Mouse (Mus musculus) gastrocnemius, postnatal 10 days (tissue): ENCODE measurements around the gene Zfp800. TPM values are rescaled to one million over a fixed set of nuclear protein-coding genes. Genes with fewer than 3 reads are reported as not detected.

Experiments
- DNase-seq: peaks from one replicate; pipeline ENCODE4 v3.0.0; 2021; ENCODE audit warnings: mixed read lengths
- total RNA-seq, 2 experiments: library from RNA; stranded (reverse); gene quantifications; 2 replicates each; pipeline ENCODE4 v1.2.3; 2021

Zfp800 gene
- total RNA-seq, 2 experiments from 2014 or later: 7.9 to 12.4 TPM

- no peak for DNase-seq
Observed at GRCm38 (mm10) chr6:28203454-28203853, 194.4 kb downstream of the Zfp800 start.

GRCm38 (mm10) chr6:28202833-28203232, 195.0 kb downstream of the Zfp800 start:
- no peak for DNase-seq

- DNase-seq: no peak
Observed at GRCm38 (mm10) chr6:28193901-28194300, 203.9 kb downstream of the Zfp800 start.

- no peak for DNase-seq
Observed at GRCm38 (mm10) chr6:28191935-28192334, 205.9 kb downstream of the Zfp800 start.

Other genes starting within 250 kb of the Zfp800 start
- gene Arf5, start 25.6 kb upstream of the Zfp800 start, total RNA-seq: 100 to 1,000 TPM; 116 to 124 TPM
- not detected for gene Fscn3, start 29.8 kb upstream of the Zfp800 start, total RNA-seq
- gene Gcc1, start 30.4 kb upstream of the Zfp800 start, total RNA-seq: 1 to 10 TPM; 5.7 to 7.9 TPM
- gene Pax4, start 51.3 kb upstream of the Zfp800 start, total RNA-seq: not detected
- gene Snd1, start 77.1 kb upstream of the Zfp800 start, total RNA-seq: 10 to 100 TPM; 56.2 to 65.2 TPM